Mouse (Mus musculus) ovary, adult 18-20 months (tissue): ENCODE measurements around the gene Clca1.
"Not testable (repeated sequence)": the region's sequence is repeated elsewhere in the genome, so short reads cannot be mapped to it uniquely, and the experiment has no call there.

Experiments used
- DNase-seq: peaks from one replicate; pipeline ENCODE4 v3.0.0; 2022; ENCODE audit warnings: low spot score, mixed read lengths

Clca1 gene

DNA sequence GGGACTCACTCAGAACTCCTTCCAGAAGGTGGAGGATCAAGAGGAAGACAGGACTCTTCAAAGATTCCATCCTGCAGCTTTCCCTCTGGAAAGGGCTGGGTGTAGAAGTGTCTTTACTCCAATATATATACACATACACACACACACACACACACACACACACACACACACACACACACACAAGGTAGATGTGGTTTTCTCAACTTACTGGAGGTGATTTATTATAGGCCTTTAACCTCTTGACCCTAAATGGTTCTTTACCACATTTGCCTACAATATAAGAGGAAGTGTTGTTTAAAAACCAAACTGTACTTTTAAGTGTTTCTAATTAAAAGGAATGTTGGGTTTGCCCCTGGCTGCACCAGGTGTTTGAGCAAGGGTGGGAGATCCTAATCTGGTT, at the start of gene Clca1:
TSS of gene Clca1 (minus strand) at position 101 of the 400 bp plus-strand sequence.
- no peak for DNase-seq

DNA sequence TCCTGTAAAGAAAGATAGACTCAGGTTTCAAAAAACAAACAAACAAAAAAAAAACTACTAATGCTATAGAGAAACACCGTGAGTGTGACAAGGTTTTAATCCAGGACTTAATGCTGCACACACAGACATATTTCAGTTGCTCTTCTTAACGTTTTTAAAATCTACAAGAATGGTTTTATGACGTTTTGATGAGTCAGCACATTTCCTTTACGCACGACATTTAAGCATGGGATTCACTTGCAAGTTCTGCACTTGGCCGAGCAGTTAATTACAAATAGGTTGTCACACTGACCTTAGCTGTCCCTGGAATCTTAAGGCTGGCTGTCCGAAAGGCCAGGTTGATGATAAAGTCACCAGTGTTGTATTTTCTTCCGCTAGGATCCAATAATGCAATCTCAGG, 48.3 kb upstream of the Clca1 start:
- no peak for DNase-seq

DNA sequence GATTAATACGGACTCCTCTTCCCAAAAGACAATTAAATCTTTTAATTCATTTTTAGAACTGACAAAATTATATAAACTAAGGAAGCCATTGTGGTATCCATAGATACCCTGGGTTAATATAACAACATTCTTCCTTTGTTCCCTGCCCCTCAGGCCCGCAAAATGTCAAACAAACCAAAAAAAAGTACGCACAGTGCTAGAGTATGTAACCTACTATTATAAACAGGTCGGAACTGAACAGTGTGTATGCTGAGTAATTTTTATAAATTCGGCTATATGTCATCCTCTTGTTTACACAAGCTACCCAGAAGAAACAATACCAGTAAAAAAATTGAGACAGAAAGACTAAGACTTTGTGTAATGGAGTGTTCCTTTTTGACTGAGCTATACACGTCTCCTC, 45.8 kb upstream of the Clca1 start:
- no peak for DNase-seq

- no peak for DNase-seq
Observed at GRCm38 (mm10) chr3:145072339-145072738, 39.8 kb upstream of the Clca1 start.

GRCm38 (mm10) chr3:145068964-145069363, 36.4 kb upstream of the Clca1 start:
- DNase-seq: no peak

DNA sequence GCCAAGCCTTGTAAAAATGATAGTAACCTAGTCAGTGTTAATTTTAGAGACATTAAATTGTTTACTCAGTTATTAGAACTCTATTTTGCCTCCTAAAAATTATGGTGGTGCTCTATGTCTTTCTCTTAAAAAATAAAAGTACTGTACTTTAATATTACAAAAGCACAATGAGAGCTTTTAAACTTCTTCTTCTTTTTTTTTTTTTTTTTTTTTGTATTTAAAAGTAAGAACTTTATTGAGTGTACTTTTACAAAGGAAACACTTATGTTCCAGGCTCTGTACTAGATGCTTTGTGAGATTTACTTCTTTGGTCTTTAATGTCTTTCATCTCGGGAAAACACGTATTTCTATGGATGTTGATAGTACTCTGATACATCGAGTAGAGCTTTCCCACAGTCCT, 22.6 kb upstream of the Clca1 start:
- not testable (repeated sequence) for DNase-seq

- DNase-seq: no peak
Observed at GRCm38 (mm10) chr3:145049820-145050219, 17.2 kb upstream of the Clca1 start.

DNA sequence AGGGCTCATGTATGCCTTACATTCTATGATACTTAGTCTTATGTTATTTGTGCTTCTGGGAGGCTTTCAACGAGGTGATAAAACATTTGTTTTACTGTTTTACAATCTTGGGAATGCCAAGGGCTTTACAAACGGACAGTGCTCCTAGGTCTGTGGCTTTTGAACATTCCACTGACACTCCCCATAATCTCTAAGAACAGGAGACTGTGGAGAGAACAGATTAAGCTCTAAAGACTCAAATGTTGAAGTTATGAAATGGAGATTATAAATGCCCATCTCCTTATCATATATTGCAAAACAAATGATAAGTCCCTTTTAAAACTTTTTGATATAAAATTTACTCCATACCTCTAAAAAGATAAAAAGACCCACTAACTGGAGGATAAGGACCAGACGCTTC, 6.2 kb upstream of the Clca1 start:
- no peak for DNase-seq

GRCm38 (mm10) chr3:145028036-145028435, 4.5 kb downstream of the Clca1 start:
- DNase-seq: no peak

DNA sequence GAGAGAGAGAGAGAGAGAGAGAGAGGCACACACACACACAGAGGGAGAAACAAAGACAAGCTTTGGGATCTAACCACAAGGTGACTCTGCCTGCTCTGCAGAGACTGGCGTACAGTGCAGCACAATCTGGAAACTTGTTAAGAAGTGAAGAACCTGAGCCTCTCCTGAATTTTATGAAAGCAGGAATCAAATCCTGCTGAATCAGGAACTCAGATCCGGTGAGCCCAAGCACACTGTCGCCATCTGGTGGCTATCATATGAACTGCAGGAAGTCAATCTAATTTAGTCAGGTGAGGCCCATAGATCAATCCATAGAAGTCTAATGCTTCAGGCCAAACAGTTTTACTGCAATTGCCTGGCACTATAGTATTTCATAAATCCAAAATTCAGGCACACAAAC, 5.8 kb downstream of the Clca1 start:
- DNase-seq: no peak

- DNase-seq: no peak
Observed at GRCm38 (mm10) chr3:145017807-145018206, 14.8 kb downstream of the Clca1 start.

- DNase-seq: no peak
Observed at GRCm38 (mm10) chr3:145004422-145004821, 28.2 kb downstream of the Clca1 start.

- DNase-seq: no peak
Observed at GRCm38 (mm10) chr3:145000912-145001311, 31.7 kb downstream of the Clca1 start.

- DNase-seq: no peak
Observed at GRCm38 (mm10) chr3:144993055-144993454, 39.5 kb downstream of the Clca1 start.

- DNase-seq: no peak
Observed at GRCm38 (mm10) chr3:144992618-144993017, 40.0 kb downstream of the Clca1 start.

DNA sequence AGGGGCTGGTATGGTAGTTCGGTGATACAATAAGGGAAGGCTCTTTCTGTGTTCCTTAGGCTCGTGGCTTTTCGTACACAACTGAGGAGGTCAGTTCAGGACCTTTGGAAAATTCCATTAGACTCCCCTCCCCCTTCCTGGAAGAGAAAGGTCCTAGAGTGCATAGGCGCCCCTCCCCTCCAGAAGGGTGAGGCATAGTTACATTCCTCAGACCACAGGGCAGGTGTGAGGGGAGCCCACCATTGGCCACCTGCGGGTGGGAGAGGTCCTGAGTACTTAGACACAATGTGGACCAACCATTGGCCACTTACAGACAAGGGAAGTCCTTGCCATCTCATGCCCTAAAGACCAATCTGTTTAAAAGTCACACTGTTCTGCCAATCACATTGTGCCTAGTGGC, 46.7 kb downstream of the Clca1 start:
- DNase-seq: no peak

GRCm38 (mm10) chr3:144980551-144980950, 52.0 kb downstream of the Clca1 start:
- no peak for DNase-seq

DNA sequence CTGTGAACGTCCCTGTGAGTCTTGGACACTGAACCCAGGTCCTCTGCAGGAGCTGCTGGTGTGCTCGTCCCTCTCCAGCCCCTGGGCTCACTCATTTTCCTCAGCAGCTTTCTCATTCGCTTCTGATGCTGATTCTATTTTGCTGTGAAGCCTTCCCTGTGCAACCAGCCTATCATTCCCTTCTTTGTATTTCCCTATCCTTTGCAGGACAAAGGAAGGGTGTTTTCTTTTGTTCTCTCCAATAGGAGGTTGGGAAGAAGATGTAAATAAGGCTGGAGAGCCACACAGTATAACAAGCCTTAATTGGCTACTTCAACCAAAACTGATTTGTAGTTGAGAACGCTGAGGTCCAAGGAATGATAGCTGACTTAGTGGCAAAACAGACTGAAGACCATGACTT, 54.9 kb downstream of the Clca1 start:
- no peak for DNase-seq

GRCm38 (mm10) chr3:144976091-144976490, 56.5 kb downstream of the Clca1 start:
- DNase-seq: no peak

DNA sequence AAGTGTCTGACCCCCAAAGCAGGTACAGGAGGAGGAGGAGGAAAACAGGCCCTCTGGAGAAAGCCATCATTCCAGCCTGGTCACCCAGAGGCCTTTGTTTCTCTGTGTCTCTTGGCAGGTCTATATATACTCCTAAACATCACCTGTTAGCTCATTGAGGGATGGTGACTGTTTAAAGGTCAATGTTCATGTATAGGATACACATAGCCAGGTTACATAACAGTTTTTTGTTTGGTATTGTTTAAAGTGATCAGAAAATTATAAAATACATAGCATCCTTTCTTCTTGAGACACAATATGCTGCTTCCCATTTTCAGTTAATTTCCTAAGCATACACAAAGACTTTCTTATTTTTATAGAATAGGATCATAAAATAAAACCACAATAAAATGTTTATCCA, 57.6 kb downstream of the Clca1 start, which contains the start of gene Clca4a:
TSS of gene Clca4a (minus strand) at position 101 of the 400 bp plus-strand sequence.
- no peak for DNase-seq

GRCm38 (mm10) chr3:144971553-144972270, 60.9 kb downstream of the Clca1 start:
- DNase-seq: no peak

DNA sequence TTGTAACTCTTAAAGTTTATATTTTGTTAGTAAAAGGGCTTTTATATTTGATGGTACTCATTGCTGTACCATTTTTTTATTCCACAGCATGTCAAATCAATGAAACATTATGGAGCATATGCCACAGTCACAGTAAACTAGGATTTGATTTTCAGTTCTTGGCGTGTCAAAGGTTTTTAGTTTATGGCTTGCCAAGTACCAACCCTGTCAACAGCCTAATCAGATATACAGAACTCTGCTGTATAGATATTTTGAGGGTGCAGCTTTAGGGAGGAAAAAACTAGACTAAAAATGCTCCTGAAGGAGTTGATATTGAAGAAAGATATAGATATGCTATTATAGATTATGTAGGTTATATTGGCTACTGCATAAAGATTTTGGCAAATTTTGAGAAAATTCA, 62.8 kb downstream of the Clca1 start:
- DNase-seq: no peak

DNA sequence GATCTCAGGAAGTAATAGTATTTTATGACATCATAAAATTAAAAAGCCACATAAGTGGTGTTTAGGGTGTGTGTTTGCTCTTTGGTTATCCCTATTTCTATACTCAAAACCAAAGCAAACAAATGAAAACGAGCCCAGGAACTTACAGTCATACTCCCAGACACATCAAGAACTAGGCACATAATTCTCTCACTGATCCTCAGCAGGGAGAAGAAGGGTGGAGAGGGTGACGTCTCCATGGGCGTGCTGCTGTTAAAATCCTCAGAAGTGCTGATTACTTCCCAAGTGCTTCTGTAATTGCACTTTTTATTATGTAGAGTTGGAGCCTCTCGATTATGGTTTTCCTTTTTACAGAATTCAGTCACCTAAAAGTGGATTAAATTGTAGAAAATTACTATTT, 66.5 kb downstream of the Clca1 start:
- DNase-seq: no peak
